Comparison of ENCODE assay signal across 37 mouse cellular contexts in genomic region chr7:120796369-120796768, GRCm38 (mm10). TPM values are rescaled to one million over a fixed set of nuclear protein-coding genes. Genes with fewer than 3 reads are reported as not detected.
DNase-seq lines count a peak whose midpoint lies in the region; ATAC-seq and TF ChIP-seq lines count a peak whose summit lies in the region.
"Had no signal": no experiment of that assay in that cellular context is flagged by ENCODE, and none has a peak within 500 bp of the region (broad histone marks: within the 10 kb centered on the region; RNA-seq: fewer than 3 reads in every experiment).

No protein-coding gene starts in this region.

- no peak for TF ChIP-seq EP300 in CH12.LX (IDR thresholded peaks at IDR 0.05; ENCODE audit: low read length)

- H3K79me2 ChIP-seq in CH12.LX (replicated peaks; ENCODE audit: control insufficient read depth, extremely low read depth, insufficient read depth, poor library complexity, severe bottlenecking), result no peaks in the 10 kb centered on the region

- in situ Hi-C loops in CH12.LX (cut with MboI; ENCODE audit: low pct_ligation_motif_present, low pct_unique_long_range_greater_than_20kb, low sequenced_read_pairs), result no loop called here

- no peaks in the 10 kb centered on the region for H3K27me3 ChIP-seq in heart, embryonic 11.5 days (ENCODE audit: control insufficient read depth, insufficient read depth, low read length)
- peaks cover 46% of the 10 kb centered on the region for H3K27me3 ChIP-seq in CH12.LX (replicated peaks)
- H3K27me3 ChIP-seq in midbrain, postnatal 0 days (ENCODE audit: insufficient read depth, low read length), result no peaks in the 10 kb centered on the region
- H3K27me3 ChIP-seq: embryonic facial prominence, embryonic 13.5 days; heart, embryonic 15.5 days; hindbrain, embryonic 12.5 days; intestine, embryonic 15.5 days; limb, embryonic 13.5 days; lung, embryonic 15.5 days; midbrain, embryonic 13.5 days had no signal

- no peak for TF ChIP-seq CTCF in CH12.LX (conservative IDR thresholded peaks at IDR 0.05 in 1 of 2, IDR thresholded peaks at IDR 0.05 in 1 of 2; ENCODE audit: low read depth in 2 of 2, low read length in 2 of 2)
- TF ChIP-seq CTCF in midbrain, postnatal 0 days (IDR thresholded peaks at IDR 0.05), result no peak

- DNase-seq in heart, adult 11 months, result no peak
- DNase-seq in CH12.LX (ENCODE audit: extremely low read depth), result peak; percentile 17
- DNase-seq in midbrain, postnatal 0 days (ENCODE audit: low spot score), result no peak
- DNase-seq in lung, postnatal 10 days, result no peak
- DNase-seq: adrenal gland, adult 2 months; adrenal gland, postnatal 36 days; cerebellum, adult 18-20 months; cerebellum, postnatal 14 days; kidney, adult 8-10 months; kidney, postnatal 4 days; lung, postnatal 36 days; retina, postnatal 1 day; right cerebral cortex, postnatal 14 days had no signal

- no peaks in the 10 kb centered on the region for H3K4me1 ChIP-seq in heart, embryonic 11.5 days (ENCODE audit: control insufficient read depth, insufficient read depth, low read length)
- 0 out of 4 replicates have a peak, but pooled peaks cover 0 to 3% of the 10 kb centered on the region in 2 experiments for H3K4me1 ChIP-seq in CH12.LX (ENCODE audit: control insufficient read depth in 1 of 2, insufficient read depth in 2 of 2)
- H3K4me1 ChIP-seq in midbrain, postnatal 0 days (ENCODE audit: insufficient read depth, low read length), result no peaks in the 10 kb centered on the region
- H3K4me1 ChIP-seq: embryonic facial prominence, embryonic 13.5 days; heart, embryonic 15.5 days; hindbrain, embryonic 12.5 days; intestine, embryonic 15.5 days; limb, embryonic 13.5 days; lung, embryonic 15.5 days; midbrain, embryonic 13.5 days had no signal

- no peak overlapping the region for H3K4me3 ChIP-seq in heart, embryonic 11.5 days (ENCODE audit: low read depth, low read length)
- H3K4me3 ChIP-seq in CH12.LX (replicated peaks in 1 of 3; ENCODE audit: low read depth in 2 of 3, low read length in 2 of 3, poor library complexity in 1 of 3), result no peak overlapping the region
- no peak overlapping the region for H3K4me3 ChIP-seq in midbrain, postnatal 0 days (ENCODE audit: low read depth, low read length)
- H3K4me3 ChIP-seq: embryonic facial prominence, embryonic 13.5 days; erythroblast, embryonic 14.5 days; heart, embryonic 15.5 days; hindbrain, embryonic 12.5 days; intestine, embryonic 15.5 days; limb, embryonic 13.5 days; lung, embryonic 15.5 days; megakaryocyte, embryonic 14.5 days; midbrain, embryonic 13.5 days had no signal

- dilution Hi-C loops in CH12.LX (cut with MboI; ENCODE audit: extremely low pct_ligation_motif_present, extremely low pct_unique_long_range_greater_than_20kb, low sequenced_read_pairs), result no loop called here

- H3K9ac ChIP-seq in heart, embryonic 11.5 days (ENCODE audit: low read depth, low read length), result no peak overlapping the region
- no peak overlapping the region for H3K9ac ChIP-seq in CH12.LX (ENCODE audit: insufficient read depth, low read depth)
- no peak overlapping the region for H3K9ac ChIP-seq in midbrain, postnatal 0 days (replicated peaks; ENCODE audit: low read length, poor library complexity, severe bottlenecking)
- H3K9ac ChIP-seq: embryonic facial prominence, embryonic 13.5 days; heart, embryonic 15.5 days; hindbrain, embryonic 12.5 days; intestine, embryonic 15.5 days; limb, embryonic 13.5 days; lung, embryonic 15.5 days; midbrain, embryonic 13.5 days had no signal

- 0 out of 2 replicates have a peak, but pooled peaks have one; percentile 18 for ATAC-seq in heart, embryonic 11.5 days (replicated peaks; ENCODE audit: insufficient number of reproducible peaks, low FRiP score, low TSS enrichment)
- peak; percentile 42; the same call in 1 of the 2 replicates for ATAC-seq in common myeloid progenitor, adult 5-6 weeks (replicated peaks; ENCODE audit: low read depth, poor library complexity, severe bottlenecking)
- no peak for ATAC-seq in midbrain, postnatal 0 days (ENCODE audit: low FRiP score)
- ATAC-seq: forebrain, embryonic 16.5 days; hindbrain, postnatal 0 days; intestine, embryonic 15.5 days; midbrain, embryonic 13.5 days had no signal

- no peak overlapping the region for H3K4me2 ChIP-seq in heart, embryonic 11.5 days
- no peak overlapping the region for H3K4me2 ChIP-seq in CH12.LX (ENCODE audit: insufficient read depth, low read depth, poor library complexity, severe bottlenecking)
- H3K4me2 ChIP-seq in midbrain, postnatal 0 days (ENCODE audit: low read depth, low read length, poor library complexity, severe bottlenecking), result no peak overlapping the region
- H3K4me2 ChIP-seq: embryonic facial prominence, embryonic 13.5 days; heart, embryonic 15.5 days; hindbrain, embryonic 12.5 days; intestine, embryonic 15.5 days; limb, embryonic 13.5 days; liver, embryonic 11.5 days; lung, embryonic 15.5 days; midbrain, embryonic 13.5 days had no signal

- no peaks in the 10 kb centered on the region for H3K36me3 ChIP-seq in heart, embryonic 11.5 days (ENCODE audit: control insufficient read depth, insufficient read depth, low read length)
- no peaks in the 10 kb centered on the region for H3K36me3 ChIP-seq in CH12.LX (replicated peaks in 1 of 2; ENCODE audit: control insufficient read depth in 1 of 2, insufficient read depth in 1 of 2, low read length in 1 of 2)
- no peaks in the 10 kb centered on the region for H3K36me3 ChIP-seq in midbrain, postnatal 0 days (ENCODE audit: insufficient read depth, low read length)
- H3K36me3 ChIP-seq: embryonic facial prominence, embryonic 13.5 days; heart, embryonic 15.5 days; hindbrain, embryonic 12.5 days; intestine, embryonic 15.5 days; limb, embryonic 13.5 days; lung, embryonic 15.5 days; midbrain, embryonic 13.5 days had no signal

- no peak for TF ChIP-seq POLR2A in CH12.LX (IDR thresholded peaks at IDR 0.05; ENCODE audit: low read depth, low read length)

- TF ChIP-seq RAD21 in CH12.LX (IDR thresholded peaks at IDR 0.05; ENCODE audit: low read depth, low read length), result no peak

- WGBS in heart, embryonic 11.5 days (ENCODE audit: insufficient replicate concordance), result 52% methylated on average over 3 of the region's 3 CpGs
- 77% methylated on average over 3 of the region's 3 CpGs for WGBS in midbrain, postnatal 0 days

- no peak overlapping the region for H3K27ac ChIP-seq in heart, embryonic 11.5 days (ENCODE audit: low read depth, low read length)
- H3K27ac ChIP-seq in CH12.LX (ENCODE audit: insufficient read depth, low read depth), result no peak overlapping the region
- no peak overlapping the region for H3K27ac ChIP-seq in midbrain, postnatal 0 days (ENCODE audit: low read depth, low read length)
- H3K27ac ChIP-seq: embryonic facial prominence, embryonic 13.5 days; heart, embryonic 15.5 days; hindbrain, embryonic 12.5 days; hindbrain, postnatal 0 days; intestine, embryonic 15.5 days; kidney, postnatal 0 days; limb, embryonic 13.5 days; lung, embryonic 15.5 days; midbrain, embryonic 13.5 days had no signal

- no peaks in the 10 kb centered on the region for H3K9me3 ChIP-seq in heart, embryonic 11.5 days (replicated peaks; ENCODE audit: control insufficient read depth, low read length)
- no peaks in the 10 kb centered on the region for H3K9me3 ChIP-seq in CH12.LX (replicated peaks; ENCODE audit: low read length)
- H3K9me3 ChIP-seq in midbrain, postnatal 0 days (ENCODE audit: low read length), result no peaks in the 10 kb centered on the region
- H3K9me3 ChIP-seq: embryonic facial prominence, embryonic 13.5 days; heart, embryonic 15.5 days; hindbrain, embryonic 12.5 days; intestine, embryonic 15.5 days; limb, embryonic 13.5 days; lung, embryonic 15.5 days; megakaryocyte, embryonic 14.5 days; midbrain, embryonic 13.5 days had no signal

TF ChIP-seq in CH12.LX, 34 proteins besides CTCF, POLR2A, EP300 and RAD21:
- TF ChIP-seq CHD2 (IDR thresholded peaks at IDR 0.05; ENCODE audit: low read length), result no peak
- TF ChIP-seq ETS1 (conservative IDR thresholded peaks at IDR 0.05; ENCODE audit: low read depth, low read length), result no peak
- TF ChIP-seq ZNF384 (IDR thresholded peaks at IDR 0.05; ENCODE audit: low read depth, low read length), result no peak
- no peak for TF ChIP-seq UBTF (IDR thresholded peaks at IDR 0.05; ENCODE audit: low read depth, low read length)
- no peak for TF ChIP-seq MEF2A (IDR thresholded peaks at IDR 0.05; ENCODE audit: borderline replicate concordance, low read depth, low read length)
- no peak for TF ChIP-seq PAX5 (IDR thresholded peaks at IDR 0.05; ENCODE audit: low read length)

RNA-seq across cellular contexts. Expression of gene Gm5737, which starts 15.8 kb away (rescaled TPM):
- polyA plus RNA-seq in heart, embryonic 11.5 days (2014; fragmentation: Nextera tagmentation; extraction: Ambion mirVana), result not detected in 2 replicates
- total RNA-seq in CH12.LX (2012; rRNA removed), result not detected in 2 replicates
- total RNA-seq in CH12.LX (2014; rRNA removed), result not detected in 2 replicates
- not detected in 2 replicates for polyA plus RNA-seq in CH12.LX (2012; ENCODE audit: insufficient read length, low read depth)
- not detected in 2 replicates for total RNA-seq in common myeloid progenitor, adult 5-6 weeks (2017)
- not detected in 2 replicates for total RNA-seq in midbrain, postnatal 0 days (2014; rRNA removed)
- 0.22 TPM in 1 of 2 replicates, not detected in the other for polyA plus RNA-seq in midbrain, postnatal 0 days (2015; fragmentation: Nextera tagmentation; extraction: Ambion mirVana)
- total RNA-seq: adrenal gland, adult 2 months; adrenal gland, postnatal 36 days; layer of hippocampus, postnatal 25 days; left cerebral cortex, postnatal 36 days; monocyte, adult 5-6 weeks had no signal
- polyA plus RNA-seq: adrenal gland, adult 2 months; embryonic facial prominence, embryonic 13.5 days; erythroblast, embryonic 14.5 days; forebrain, embryonic 11.5 days; forebrain, embryonic 16.5 days; heart, embryonic 15.5 days; hindbrain, embryonic 12.5 days; intestine, embryonic 15.5 days; kidney, postnatal 0 days; limb, embryonic 13.5 days; liver, embryonic 11.5 days; liver, embryonic 16.5 days; lung, embryonic 15.5 days; midbrain, embryonic 13.5 days; neural tube, embryonic 14.5 days; small intestine, adult 2 months; stomach, embryonic 14.5 days; thymus, postnatal 0 days had no signal

RNA-seq across cellular contexts. Expression of gene Eef2k, which starts 46.3 kb away (rescaled TPM):
- polyA plus RNA-seq in heart, embryonic 11.5 days (2014; fragmentation: Nextera tagmentation; extraction: Ambion mirVana), result 5.0 and 7.9 TPM in 2 replicates
- total RNA-seq in CH12.LX (2012; rRNA removed) (8.0 and 13.9 TPM in 2 replicates), CH12.LX (2014; rRNA removed) (5.0 and 5.5 TPM in 2 replicates)
- 13.7 and 15.5 TPM in 2 replicates for polyA plus RNA-seq in CH12.LX (2012; ENCODE audit: insufficient read length, low read depth)
- 73.9 and 95.6 TPM in 2 replicates for total RNA-seq in common myeloid progenitor, adult 5-6 weeks (2017)
- 29.4 and 42.0 TPM in 2 replicates for total RNA-seq in midbrain, postnatal 0 days (2014; rRNA removed)
- polyA plus RNA-seq in midbrain, postnatal 0 days (2015; fragmentation: Nextera tagmentation; extraction: Ambion mirVana), result 30.7 and 31.1 TPM in 2 replicates

RNA-seq across cellular contexts. Expression of gene Vwa3a, which starts 57.3 kb away (rescaled TPM):
- polyA plus RNA-seq in heart, embryonic 11.5 days (2014; fragmentation: Nextera tagmentation; extraction: Ambion mirVana), result 0.59 and 0.84 TPM in 2 replicates
- total RNA-seq in CH12.LX (2012; rRNA removed), result not detected in 2 replicates
- total RNA-seq in CH12.LX (2014; rRNA removed), result not detected in 2 replicates
- polyA plus RNA-seq in CH12.LX (2012; ENCODE audit: insufficient read length, low read depth), result not detected in 2 replicates
- total RNA-seq in common myeloid progenitor, adult 5-6 weeks (2017), result 0.15 TPM in 1 of 2 replicates, not detected in the other
- 1.6 and 2.4 TPM in 2 replicates for total RNA-seq in midbrain, postnatal 0 days (2014; rRNA removed)
- 1.8 and 2.3 TPM in 2 replicates for polyA plus RNA-seq in midbrain, postnatal 0 days (2015; fragmentation: Nextera tagmentation; extraction: Ambion mirVana)
- total RNA-seq: monocyte, adult 5-6 weeks had no signal
